Mouse (Mus musculus) kidney, postnatal 0 days (tissue): ENCODE results near the gene Tulp3. TPM values are rescaled to one million over a fixed set of nuclear protein-coding genes. Genes with fewer than 3 reads are reported as not detected.

Experiments used
- ATAC-seq: fragments of 200-750 bp; cut with Nextera tagmentation; replicated peaks from 2 replicates; pipeline ENCODE4 v1.8.0; 2017; ENCODE audit warnings: low read depth, moderate number of reproducible peaks, moderate TSS enrichment, moderate library complexity; ENCODE audit not compliant: low FRiP score
- DNase-seq: peaks from one replicate; pipeline ENCODE4 v3.0.0-alpha.2; 2016; ENCODE audit warnings: low spot score
- H3K27ac ChIP-seq: fragments of 300-500 bp; sonication (generic); 2 replicates; pipeline ENCODE4 v1.5.1; 2014; ENCODE audit warnings: mild to moderate bottlenecking
- H3K27me3 ChIP-seq: fragments of 300-500 bp; sonication (generic); 2 replicates; pipeline ENCODE4 v1.6.1; 2014; ENCODE audit warnings: low read length, mixed read lengths; ENCODE audit not compliant: insufficient read depth
- H3K36me3 ChIP-seq: fragments of 300-500 bp; sonication (generic); 2 replicates; pipeline ENCODE4 v1.6.1; 2014; ENCODE audit warnings: low read length, mixed read lengths; ENCODE audit not compliant: insufficient read depth
- H3K4me1 ChIP-seq: fragments of 300-500 bp; sonication (generic); replicated peaks from 2 replicates; pipeline ENCODE4 v1.6.1; 2014; ENCODE audit warnings: antibody characterized with exemption, low read length, mixed read lengths; ENCODE audit not compliant: insufficient read depth
- H3K4me2 ChIP-seq: fragments of 300-500 bp; sonication (generic); 2 replicates; pipeline ENCODE4 v1.6.1; 2014; ENCODE audit warnings: mild to moderate bottlenecking, low read length, moderate library complexity, mixed read lengths
- H3K4me3 ChIP-seq: fragments of 300-500 bp; sonication (generic); replicated peaks from 2 replicates; pipeline ENCODE4 v1.5.1; 2014; ENCODE audit warnings: low read depth, low read length
- H3K9ac ChIP-seq: fragments of 300-500 bp; sonication (generic); 2 replicates; pipeline ENCODE4 v1.6.1; 2014; ENCODE audit warnings: low read depth, low read length
- H3K9me3 ChIP-seq: fragments of 300-500 bp; sonication (generic); replicated peaks from 2 replicates; pipeline ENCODE4 v1.6.1; 2016; ENCODE audit warnings: low read length, inconsistent platforms, mixed read lengths
- CTCF ChIP-seq: IDR thresholded peaks from 2 replicates; pipeline ENCODE4 v1.5.1; 2016; ENCODE audit warnings: antibody characterized with exemption, low read depth, mild to moderate bottlenecking, moderate library complexity
- WGBS: fragments of 180-500 bp; shearing (Covaris S2); extraction: QIAGEN DNeasy Blood & Tissue Kit; methylation state at CpG from one replicate; pipeline ENCODE4 v1.1.7; 2014; 5-methylcytosine and 5-hydroxymethylcytosine counted together
- polyA plus RNA-seq: library from polyadenylated mRNA; unstranded; fragments of >200 nt; fragmentation: Nextera tagmentation; extraction: Ambion mirVana; gene quantifications from 2 replicates; pipeline ENCODE4 v1.2.1, GENCODE M21; 2015

The Tulp3 gene
- polyA plus RNA-seq, 1 experiment from 2014 or later: 15.0 TPM

DNA sequence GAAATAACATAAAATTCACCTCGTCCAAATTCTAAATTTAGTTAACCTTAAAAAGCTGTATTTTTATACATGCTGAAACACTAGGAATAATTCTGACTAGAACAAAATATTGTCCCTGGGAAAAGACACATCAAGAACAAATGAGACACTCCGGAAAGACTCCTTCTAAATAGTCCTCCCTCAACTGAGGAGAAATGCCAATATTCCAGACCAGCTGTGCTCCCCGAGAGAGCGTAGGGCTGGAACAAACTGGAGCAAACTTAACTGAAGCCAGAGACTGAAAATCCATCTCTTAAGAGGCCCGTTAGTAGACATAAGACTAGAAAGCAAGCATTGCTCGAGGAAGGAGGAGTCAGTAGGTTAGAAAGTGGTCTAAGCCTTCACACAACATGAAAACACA is 8.9 kb downstream of the Tulp3 start:
- H3K27me3 ChIP-seq: no peaks in the 10 kb centered on the region
- no peaks in the 10 kb centered on the region for H3K4me1 ChIP-seq
- no peaks in the 10 kb centered on the region for H3K9me3 ChIP-seq
- 75% methylated on average over 6 of the region's 6 CpGs for WGBS
- H3K36me3 ChIP-seq: no peaks in the 10 kb centered on the region
- no peak overlapping the region for H3K4me2 ChIP-seq
- no peak overlapping the region for H3K9ac ChIP-seq
- ATAC-seq (no peak), DNase-seq (no peak)
- no peak for TF ChIP-seq CTCF
- H3K27ac ChIP-seq: no peak overlapping the region
- H3K4me3 ChIP-seq: no peak overlapping the region

DNA sequence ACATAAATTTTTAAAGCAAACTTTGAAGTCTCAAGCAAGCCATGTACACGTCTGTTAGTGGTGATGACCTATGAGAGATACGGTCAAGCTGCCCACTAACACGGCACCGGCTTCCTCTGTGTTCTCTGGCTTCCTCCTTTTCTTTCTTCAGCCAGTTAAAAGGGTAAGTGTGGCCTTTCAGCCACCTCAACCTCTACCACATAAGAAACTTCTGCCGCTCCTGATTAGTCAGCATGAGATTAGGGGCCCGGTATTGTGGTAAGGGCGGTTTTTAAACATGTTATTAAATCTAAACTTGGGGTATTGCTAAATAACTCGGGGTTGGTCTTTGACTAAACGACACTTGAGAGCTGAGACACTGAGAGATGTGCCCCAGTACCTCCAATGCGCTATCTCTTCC is 10.0 kb downstream of the Tulp3 start:
- no peaks in the 10 kb centered on the region for H3K4me1 ChIP-seq
- no peak for TF ChIP-seq CTCF
- H3K9me3 ChIP-seq: no peaks in the 10 kb centered on the region
- H3K27ac ChIP-seq: no peak overlapping the region
- no peak overlapping the region for H3K4me3 ChIP-seq
- H3K27me3 ChIP-seq: no peaks in the 10 kb centered on the region
- no peaks in the 10 kb centered on the region for H3K36me3 ChIP-seq
- ATAC-seq (no peak), DNase-seq (no peak)
- no peak overlapping the region for H3K9ac ChIP-seq
- no peak overlapping the region for H3K4me2 ChIP-seq
- WGBS: 77% methylated on average over 10 of the region's 10 CpGs

DNA sequence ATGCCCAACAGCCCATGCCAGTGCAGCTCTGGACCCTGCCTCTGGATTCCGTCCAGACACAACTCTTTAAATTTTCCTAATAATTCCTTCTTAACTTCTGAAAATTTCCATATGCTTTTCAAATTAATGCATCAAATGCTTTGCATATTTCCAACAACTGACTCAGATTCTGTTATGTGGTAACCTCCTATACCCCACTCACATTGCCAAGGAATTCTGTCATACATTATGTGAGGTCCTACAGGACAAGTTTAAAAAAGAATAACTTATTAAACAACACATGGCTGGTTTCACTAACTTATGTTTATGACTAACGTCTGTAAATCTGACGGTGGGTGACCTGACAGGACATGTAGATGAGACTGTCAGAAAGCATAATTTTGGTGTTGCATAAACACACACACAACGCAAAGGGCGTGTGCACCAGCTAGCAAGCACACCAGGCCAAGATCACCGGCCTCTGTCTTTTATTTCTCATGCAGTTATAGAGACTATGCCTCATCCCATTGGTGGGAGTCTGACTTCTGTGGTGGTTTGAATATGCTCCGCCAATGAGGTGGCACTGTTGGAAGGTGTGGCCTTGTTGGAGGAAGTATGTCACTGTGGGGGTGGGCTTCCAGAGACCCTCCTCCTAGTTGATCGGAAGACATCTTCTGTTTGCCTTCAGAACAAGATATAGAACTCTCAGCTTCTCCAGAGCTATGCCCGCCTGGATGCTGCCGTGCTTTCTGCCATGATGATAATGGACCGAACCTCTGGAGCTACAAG is 13.5 kb downstream of the Tulp3 start:
- Histone ChIP-seq H3K36me3 (no peaks in the 10 kb centered on the region), H3K4me1 (peaks cover 3% of the 10 kb centered on the region; the same call in 1 of the 2 replicates), H3K4me2 (no peak overlapping the region), H3K9me3 (no peaks in the 10 kb centered on the region), H3K4me3 (no peak overlapping the region), H3K27ac (peak overlapping the region; percentile 47), H3K9ac (no peak overlapping the region), H3K27me3 (no peaks in the 10 kb centered on the region)
- TF ChIP-seq CTCF: no peak
- WGBS: 85% methylated on average over 11 of the region's 11 CpGs
- peak; percentile 62 for DNase-seq
- peak; percentile 24; the same call in 1 of the 2 replicates for ATAC-seq

DNA sequence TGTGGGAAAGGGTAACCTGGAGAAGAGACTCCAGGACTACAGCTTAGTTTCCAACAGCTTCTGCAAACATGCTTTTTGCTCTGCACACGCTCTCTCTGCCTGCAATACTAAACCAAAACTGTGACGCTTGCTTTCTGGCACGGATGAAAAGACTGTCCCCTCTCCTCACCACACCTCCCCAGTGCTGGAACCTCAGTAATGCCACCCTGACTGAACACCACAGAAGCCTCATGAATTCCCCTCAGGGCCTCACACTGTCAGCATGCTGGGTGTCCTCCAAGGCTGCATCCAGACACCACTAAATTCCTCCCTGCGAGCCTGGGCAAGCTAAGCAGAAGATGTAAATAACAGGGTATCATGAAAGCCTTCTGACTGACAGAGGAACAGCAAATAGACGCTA is 16.8 kb downstream of the Tulp3 start:
- H3K9ac ChIP-seq: no peak overlapping the region
- TF ChIP-seq CTCF: no peak
- no peak overlapping the region for H3K4me2 ChIP-seq
- H3K9me3 ChIP-seq: no peaks in the 10 kb centered on the region
- WGBS: 22% methylated on average over 5 of the region's 5 CpGs
- no peaks in the 10 kb centered on the region for H3K27me3 ChIP-seq
- H3K27ac ChIP-seq: peak overlapping the region; percentile 2; the same call in 1 of the 2 replicates
- H3K36me3 ChIP-seq: no peaks in the 10 kb centered on the region
- peaks cover 8% of the 10 kb centered on the region; the same call in 1 of the 2 replicates for H3K4me1 ChIP-seq
- no peak for ATAC-seq
- H3K4me3 ChIP-seq: no peak overlapping the region
- peak; percentile 34 for DNase-seq

DNA sequence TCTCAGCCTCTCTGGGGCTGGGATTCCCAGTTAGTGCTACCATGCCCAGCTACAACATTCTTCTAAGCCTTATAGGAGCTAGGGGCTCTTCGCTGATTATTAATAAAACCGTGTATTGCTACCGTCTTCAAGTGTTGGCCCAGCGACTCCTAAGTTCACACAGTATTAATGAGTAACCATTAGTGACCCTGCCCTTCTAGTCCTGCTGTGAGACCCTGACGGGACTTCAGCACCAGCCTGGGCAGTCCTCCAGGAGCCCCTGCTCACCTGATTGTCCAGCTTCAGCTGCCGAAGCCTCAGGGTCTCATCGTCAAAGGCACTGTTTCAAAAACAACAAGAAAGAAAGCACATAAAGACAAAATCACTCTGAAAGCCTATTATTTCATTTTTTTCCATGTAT is 18.2 kb downstream of the Tulp3 start:
- H3K4me2 ChIP-seq: no peak overlapping the region
- peaks cover 8% of the 10 kb centered on the region; the same call in 1 of the 2 replicates for H3K4me1 ChIP-seq
- ATAC-seq (peak; percentile 57; the same call in 1 of the 2 replicates), DNase-seq (no peak)
- 57% methylated on average over 7 of the region's 7 CpGs for WGBS
- H3K9ac ChIP-seq: no peak overlapping the region
- H3K36me3 ChIP-seq: peaks cover 8% of the 10 kb centered on the region; the same call in 1 of the 2 replicates
- H3K4me3 ChIP-seq: no peak overlapping the region
- no peak for TF ChIP-seq CTCF
- H3K27ac ChIP-seq: 0 out of 2 replicates have a peak overlapping the region, but pooled peaks have one; percentile 25
- H3K9me3 ChIP-seq: no peaks in the 10 kb centered on the region
- no peaks in the 10 kb centered on the region for H3K27me3 ChIP-seq

DNA sequence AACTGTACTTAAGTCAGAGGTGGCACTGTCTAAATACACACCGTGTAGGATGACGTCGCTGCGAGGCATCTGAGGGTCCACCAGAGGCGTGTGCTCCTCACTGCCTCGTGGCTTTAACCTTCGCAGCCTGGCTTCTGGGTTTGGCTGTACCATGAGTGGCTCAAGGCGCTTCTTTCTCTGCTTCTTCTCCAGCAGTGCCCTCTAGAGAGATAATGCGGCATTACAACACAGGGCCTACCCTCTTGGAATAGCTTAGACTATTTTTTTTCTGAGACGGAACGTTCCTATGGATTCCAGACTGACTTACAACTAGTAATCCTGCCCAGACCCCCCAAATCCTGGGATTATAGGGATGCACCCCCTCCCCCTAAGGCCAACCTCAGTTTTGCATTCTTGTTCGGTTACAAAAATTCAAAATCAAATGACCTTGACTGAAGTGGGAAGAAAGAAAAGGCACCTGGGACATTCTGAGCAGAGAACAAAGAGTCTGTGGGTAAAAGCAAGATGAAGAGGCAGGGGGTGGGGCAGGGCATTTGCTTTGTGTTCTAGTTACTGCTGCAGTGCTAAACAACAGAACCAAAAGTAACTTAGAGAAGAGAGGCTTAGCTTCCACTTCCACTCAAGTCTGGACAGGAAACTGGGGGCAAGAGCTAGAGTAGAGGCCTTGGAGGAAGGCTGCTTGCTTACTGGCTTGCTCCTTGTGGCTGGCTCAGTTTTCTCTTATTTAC is 21.1 kb downstream of the Tulp3 start:
- DNase-seq (peak; percentile 83), ATAC-seq (peak; percentile 76; the same call in 1 of the 2 replicates)
- no peak overlapping the region for H3K4me3 ChIP-seq
- H3K4me1 ChIP-seq: peaks cover 8% of the 10 kb centered on the region; the same call in 1 of the 2 replicates
- H3K4me2 ChIP-seq: no peak overlapping the region
- H3K9me3 ChIP-seq: no peaks in the 10 kb centered on the region
- 30% methylated on average over 12 of the region's 12 CpGs for WGBS
- peaks cover 16% of the 10 kb centered on the region; the same call in 1 of the 2 replicates for H3K36me3 ChIP-seq
- no peak overlapping the region for H3K27ac ChIP-seq
- no peak overlapping the region for H3K9ac ChIP-seq
- H3K27me3 ChIP-seq: no peaks in the 10 kb centered on the region
- TF ChIP-seq CTCF: peak; percentile 75
